Mouse (Mus musculus): ENCODE measurements at regions not wholly inside any gene's neighbourhood (a gene's known extent, or its start where the extent isn't known, plus 50 kb on each side); places are given as distances from the start of the nearest gene placed in this dataset.
"Not testable (repeated sequence)": the region's sequence is repeated elsewhere in the genome, so short reads cannot be mapped to it uniquely, and the experiment has no call there.

GRCm38 (mm10) chr10:103507051-103507450, 139.5 kb downstream of the Slc6a15 start:
- not testable (repeated sequence) for DNase-seq

GRCm38 (mm10) chr10:103544502-103544901, 176.9 kb downstream of the Slc6a15 start:
- DNase-seq, result no peak

GRCm38 (mm10) chr10:103549510-103549909, 181.9 kb downstream of the Slc6a15 start:
- DNase-seq, result no peak

GRCm38 (mm10) chr10:103585097-103585496, 217.5 kb downstream of the Slc6a15 start:
- no peak for DNase-seq

GRCm38 (mm10) chr10:103585504-103585903, 217.9 kb downstream of the Slc6a15 start:
- DNase-seq, result no peak

- DNase-seq, result no peak
Measured at GRCm38 (mm10) chr10:103591985-103592384, 224.4 kb downstream of the Slc6a15 start.

GRCm38 (mm10) chr10:103641162-103641561, 273.6 kb downstream of the Slc6a15 start:
- no peak for DNase-seq

- DNase-seq, result no peak
Measured at GRCm38 (mm10) chr10:103649848-103650247, 282.3 kb downstream of the Slc6a15 start.

GRCm38 (mm10) chr10:103673081-103673480, 305.5 kb downstream of the Slc6a15 start:
- no peak for DNase-seq

- no peak for DNase-seq
Measured at GRCm38 (mm10) chr10:103673765-103674164, 306.2 kb downstream of the Slc6a15 start.

- DNase-seq, result no peak
Measured at GRCm38 (mm10) chr10:103692682-103693081, 325.1 kb downstream of the Slc6a15 start.

- DNase-seq, result no peak
Measured at GRCm38 (mm10) chr10:103715080-103715725, 347.6 kb downstream of the Slc6a15 start.

- DNase-seq, result no peak
Measured at GRCm38 (mm10) chr10:103718998-103719662, 351.5 kb downstream of the Slc6a15 start.

- DNase-seq, result no peak
Measured at GRCm38 (mm10) chr10:103726680-103727079, 359.1 kb downstream of the Slc6a15 start.

GRCm38 (mm10) chr10:103731522-103731921, 363.9 kb downstream of the Slc6a15 start:
- DNase-seq, result no peak

- no peak for DNase-seq
Measured at GRCm38 (mm10) chr10:103731981-103732380, 364.4 kb downstream of the Slc6a15 start.

GRCm38 (mm10) chr10:103780127-103780526, 362.7 kb upstream of the Gm21293 start:
- no peak for DNase-seq

GRCm38 (mm10) chr10:103784920-103785319, 357.9 kb upstream of the Gm21293 start:
- DNase-seq, result no peak

- no peak for DNase-seq
Measured at GRCm38 (mm10) chr10:103829079-103829478, 313.7 kb upstream of the Gm21293 start.

GRCm38 (mm10) chr10:103832063-103832462, 310.7 kb upstream of the Gm21293 start:
- no peak for DNase-seq

- DNase-seq, result no peak
Measured at GRCm38 (mm10) chr10:103855211-103855610, 287.6 kb upstream of the Gm21293 start.

GRCm38 (mm10) chr10:103860890-103861289, 281.9 kb upstream of the Gm21293 start:
- no peak for DNase-seq

- DNase-seq, result no peak
Measured at GRCm38 (mm10) chr10:103862120-103862519, 280.7 kb upstream of the Gm21293 start.

- no peak for DNase-seq
Measured at GRCm38 (mm10) chr10:103863909-103864308, 278.9 kb upstream of the Gm21293 start.

GRCm38 (mm10) chr10:103910098-103910497, 232.7 kb upstream of the Gm21293 start:
- no peak for DNase-seq

Measured in kidney, adult 9 months (tissue).